Mouse (Mus musculus) heart, adult 2 months (tissue): ENCODE measurements around the gene Npff. TPM values are rescaled to one million over a fixed set of nuclear protein-coding genes. Genes with fewer than 3 reads are reported as not detected.

Experiments
- DNase-seq, 2 experiments: peaks; one replicate each; pipeline ENCODE4 v3.0.0; 2021
- H3K27ac ChIP-seq: fragments of 200-600 bp; 2 replicates; pipeline ENCODE4 v1.8.1; 2022
- H3K27me3 ChIP-seq: fragments of 200-500 bp; 2 replicates; pipeline ENCODE4 v1.6.1; 2012; ENCODE audit warnings: mild to moderate bottlenecking, low read length, inconsistent platforms, mixed read lengths; ENCODE audit not compliant: control insufficient read depth, insufficient read depth
- H3K36me3 ChIP-seq: fragments of 200-500 bp; 2 replicates; pipeline ENCODE4 v1.6.1; 2012; ENCODE audit warnings: low read length, inconsistent platforms; ENCODE audit not compliant: control insufficient read depth, insufficient read depth
- H3K4me1 ChIP-seq: fragments of 200-500 bp; 2 replicates; pipeline ENCODE4 v1.6.1; 2011; ENCODE audit warnings: low read length; ENCODE audit not compliant: control insufficient read depth, insufficient read depth
- H3K4me3 ChIP-seq: fragments of 200-600 bp; 2 replicates; pipeline ENCODE4 v1.8.1; 2022
- H3K79me2 ChIP-seq: fragments of 200-500 bp; replicated peaks from 2 replicates; pipeline ENCODE4 v1.6.1; 2012; ENCODE audit warnings: mild to moderate bottlenecking, inconsistent platforms, low read length, moderate library complexity, mixed read lengths; ENCODE audit not compliant: control insufficient read depth, insufficient read depth
- H3K9ac ChIP-seq: fragments of 200-500 bp; 2 replicates; pipeline ENCODE4 v1.6.1; 2012; ENCODE audit warnings: low read depth, mild to moderate bottlenecking, control low read depth, inconsistent platforms, low read length, mixed read lengths
- CTCF ChIP-seq: fragments of 200-600 bp; IDR thresholded peaks from 2 replicates; pipeline ENCODE4 v1.8.1; 2022; ENCODE audit warnings: antibody characterized with exemption, mild to moderate bottlenecking, moderate library complexity
- EP300 ChIP-seq: fragments of 200-500 bp; IDR thresholded peaks from 2 replicates; pipeline ENCODE4 v1.6.1; 2011; ENCODE audit warnings: low read depth, low read length, control low read depth; ENCODE audit not compliant: insufficient read depth
- POLR2A ChIP-seq: fragments of 200-500 bp; IDR thresholded peaks from 2 replicates; pipeline ENCODE4 v1.6.1; 2011; ENCODE audit warnings: mild to moderate bottlenecking, low read depth, low read length, control low read depth; ENCODE audit not compliant: insufficient read depth
- WGBS: fragments of 180-500 bp; shearing (Covaris S2); methylation state at CpG from one replicate; pipeline ENCODE4 v1.1.7; 2018; 5-methylcytosine and 5-hydroxymethylcytosine counted together
- intact Hi-C: fragments of 180-260 bp; cut with DNase I; formaldehyde crosslinking; loops from one replicate; pipeline ENCODE4 v1.15.1; 2025
- polyA plus RNA-seq: library from polyadenylated mRNA; depleted of rRNA; stranded (reverse); fragments of >200 nt; gene quantifications from 2 replicates; pipeline ENCODE4 v1.2.3, GENCODE M21; 2012
- total RNA-seq, 2 experiments: library from RNA; stranded (reverse); gene quantifications; 2 replicates each; pipeline ENCODE4 v1.2.3; 2021

Npff gene
- total and polyA plus RNA-seq, 3 experiments: 0.50 to 6.3 (median 1.4) TPM

DNA sequence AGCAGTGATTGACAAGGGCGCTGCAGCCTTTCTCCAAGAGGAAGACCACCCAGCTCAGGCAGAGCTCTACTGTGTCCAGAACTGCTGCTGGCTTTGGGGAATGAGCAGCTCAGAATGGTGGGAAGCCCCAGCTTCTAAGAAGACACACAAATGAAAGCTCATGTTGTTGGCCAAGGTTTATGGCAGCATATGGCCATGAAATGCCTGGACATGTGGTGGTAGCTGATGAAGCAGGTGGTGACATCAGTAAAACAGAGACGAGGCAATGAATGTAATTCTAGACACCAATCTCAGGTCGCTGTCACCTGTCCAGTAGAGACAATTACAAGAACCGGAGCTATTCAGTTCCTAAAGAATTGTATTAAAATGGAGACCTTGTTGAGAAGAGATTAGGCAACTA is 20.1 kb upstream of the Npff start:
- H3K4me3 ChIP-seq: no peak overlapping the region

DNA sequence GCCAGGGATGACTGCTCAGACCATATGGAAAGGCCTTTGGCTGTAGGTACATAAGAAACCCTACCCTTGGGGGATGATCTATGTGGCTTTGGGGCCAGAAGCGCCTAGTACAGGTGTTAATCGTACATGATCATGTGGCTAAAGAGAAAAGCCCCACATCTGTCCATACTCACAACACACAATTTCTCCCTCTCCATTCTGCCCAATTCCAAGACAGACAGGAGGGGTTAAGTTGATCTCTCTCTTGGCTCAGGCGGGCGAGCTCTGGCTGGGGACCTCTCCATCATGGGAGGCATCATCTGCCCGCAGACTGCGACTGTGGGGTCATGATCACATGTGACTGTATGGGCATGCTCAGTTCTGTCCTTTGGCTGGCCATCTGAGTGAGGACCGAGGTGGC is 9.2 kb upstream of the Npff start:
- Histone ChIP-seq H3K4me1 (no peaks in the 10 kb centered on the region), H3K27me3 (no peaks in the 10 kb centered on the region), H3K36me3 (peaks cover 17% of the 10 kb centered on the region), H3K9ac (no peak overlapping the region), H3K4me3 (no peak overlapping the region), H3K27ac (no peak overlapping the region), H3K79me2 (no peaks in the 10 kb centered on the region)
- intact Hi-C loops: no loop called here
- DNase-seq: no peak
- no peak for TF ChIP-seq CTCF
- TF ChIP-seq POLR2A: no peak
- no peak for TF ChIP-seq EP300
- WGBS: 98% methylated on average over 7 of the region's 7 CpGs

More for the DNA sequence above, 20.1 kb upstream of the Npff start:
- H3K27me3 ChIP-seq: no peaks in the 10 kb centered on the region
- no peak overlapping the region for H3K9ac ChIP-seq
- WGBS: 92% methylated on average over 4 of the region's 4 CpGs
- H3K4me1 ChIP-seq: peaks cover 6% of the 10 kb centered on the region; the same call in 1 of the 2 replicates
- no peak overlapping the region for H3K27ac ChIP-seq
- no peaks in the 10 kb centered on the region for H3K79me2 ChIP-seq
- TF ChIP-seq POLR2A (no peak), CTCF (no peak), EP300 (no peak)
- H3K36me3 ChIP-seq: peaks cover 9% of the 10 kb centered on the region
- intact Hi-C loops: loop anchor here (5.0 kb wide), 2 partner anchors 78 to 122 kb away; no protein-coding TSS in a partner anchor
- no peak for DNase-seq

- no peak overlapping the region for H3K9ac ChIP-seq
- DNase-seq: no peak
- peaks cover 17% of the 10 kb centered on the region for H3K36me3 ChIP-seq
- H3K79me2 ChIP-seq: no peaks in the 10 kb centered on the region
- intact Hi-C loops: no loop called here
- no peaks in the 10 kb centered on the region for H3K27me3 ChIP-seq
- no peak overlapping the region for H3K4me3 ChIP-seq
- 89% methylated on average over 3 of the region's 3 CpGs for WGBS
- no peak overlapping the region for H3K27ac ChIP-seq
- H3K4me1 ChIP-seq: no peaks in the 10 kb centered on the region
- TF ChIP-seq CTCF (no peak), POLR2A (no peak), EP300 (no peak)
Measured at GRCm38 (mm10) chr15:102532106-102532900, 7.6 kb upstream of the Npff start.

DNA sequence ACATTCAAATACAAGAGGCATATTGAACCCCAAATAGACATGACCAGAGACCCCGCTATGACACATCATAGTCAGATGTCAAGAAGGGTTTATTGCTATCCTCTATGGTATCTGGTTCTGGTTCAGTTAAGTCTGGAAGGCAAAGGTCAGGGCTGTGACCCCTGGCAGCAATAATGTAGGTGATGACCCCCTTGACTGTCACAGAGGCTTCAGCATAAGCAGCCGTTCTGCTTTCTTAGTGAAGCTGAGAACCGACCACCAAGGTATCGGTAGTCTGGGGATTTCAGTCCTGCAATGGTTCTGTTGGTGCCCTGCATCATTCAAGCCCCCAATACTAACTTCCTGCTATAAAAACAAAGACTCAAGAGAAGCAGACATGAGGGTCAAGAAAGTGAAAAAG is 6.8 kb upstream of the Npff start:
- Histone ChIP-seq H3K4me3 (no peak overlapping the region), H3K36me3 (peaks cover 17% of the 10 kb centered on the region), H3K27me3 (no peaks in the 10 kb centered on the region), H3K27ac (no peak overlapping the region), H3K4me1 (no peaks in the 10 kb centered on the region), H3K9ac (no peak overlapping the region), H3K79me2 (no peaks in the 10 kb centered on the region)
- intact Hi-C loops: no loop called here
- TF ChIP-seq EP300: no peak
- TF ChIP-seq POLR2A: no peak
- TF ChIP-seq CTCF: no peak
- 89% methylated on average over 4 of the region's 4 CpGs for WGBS
- DNase-seq: no peak

- TF ChIP-seq CTCF (no peak), POLR2A (no peak), EP300 (no peak)
- Histone ChIP-seq H3K9ac (no peak overlapping the region), H3K36me3 (peaks cover 14% of the 10 kb centered on the region), H3K79me2 (no peaks in the 10 kb centered on the region), H3K27ac (no peak overlapping the region), H3K27me3 (no peaks in the 10 kb centered on the region), H3K4me1 (no peaks in the 10 kb centered on the region), H3K4me3 (no peak overlapping the region)
- intact Hi-C loops: no loop called here
- DNase-seq: no peak
- 41% methylated on average over 4 of the region's 4 CpGs for WGBS
Measured at GRCm38 (mm10) chr15:102530566-102530965, 5.8 kb upstream of the Npff start.

GRCm38 (mm10) chr15:102528396-102528795 is 3.7 kb upstream of the Npff start:
- Histone ChIP-seq H3K9ac (no peak overlapping the region), H3K27me3 (no peaks in the 10 kb centered on the region), H3K4me3 (no peak overlapping the region), H3K27ac (no peak overlapping the region), H3K4me1 (no peaks in the 10 kb centered on the region), H3K36me3 (peaks cover 14% of the 10 kb centered on the region), H3K79me2 (no peaks in the 10 kb centered on the region)
- TF ChIP-seq CTCF (no peak), POLR2A (no peak), EP300 (no peak)
- intact Hi-C loops: loop anchor here (10.0 kb wide), 1 partner anchor 144 kb away; no protein-coding TSS in a partner anchor
- DNase-seq: no peak
- WGBS: 100% methylated on average over 1 of the region's 1 CpGs
